Mouse (Mus musculus) forebrain, embryonic 13.5 days (tissue): ENCODE results near the gene Med13. TPM values are rescaled to one million over a fixed set of nuclear protein-coding genes. Genes with fewer than 3 reads are reported as not detected.

Experiments used
- ATAC-seq: fragments of 200-750 bp; cut with Nextera tagmentation; 2 replicates; pipeline ENCODE4 v1.8.0; 2017
- H3K27ac ChIP-seq: fragments of 300-500 bp; sonication (generic); 2 replicates; pipeline ENCODE4 v1.5.1; 2015; ENCODE audit warnings: inconsistent platforms, mild to moderate bottlenecking, moderate library complexity
- H3K27me3 ChIP-seq: fragments of 300-500 bp; sonication (generic); 2 replicates; pipeline ENCODE4 v1.6.1; 2015; ENCODE audit warnings: mild to moderate bottlenecking, inconsistent platforms
- H3K36me3 ChIP-seq: fragments of 300-500 bp; sonication (generic); 2 replicates; pipeline ENCODE4 v1.6.1; 2015; ENCODE audit warnings: mild to moderate bottlenecking, inconsistent platforms; ENCODE audit not compliant: poor library complexity, severe bottlenecking
- H3K4me1 ChIP-seq: fragments of 300-500 bp; sonication (generic); 2 replicates; pipeline ENCODE4 v1.6.1; 2015; ENCODE audit warnings: inconsistent platforms
- H3K4me2 ChIP-seq: fragments of 300-500 bp; sonication (generic); 2 replicates; pipeline ENCODE4 v1.6.1; 2015; ENCODE audit warnings: inconsistent platforms, mild to moderate bottlenecking, moderate library complexity
- H3K4me3 ChIP-seq: fragments of 300-500 bp; sonication (generic); 2 replicates; pipeline ENCODE4 v1.5.1; 2015; ENCODE audit warnings: mild to moderate bottlenecking, inconsistent platforms
- H3K9ac ChIP-seq: fragments of 300-500 bp; sonication (generic); 2 replicates; pipeline ENCODE4 v1.6.1; 2015; ENCODE audit warnings: mild to moderate bottlenecking, inconsistent platforms
- H3K9me3 ChIP-seq: fragments of 300-500 bp; sonication (generic); replicated peaks from 2 replicates; pipeline ENCODE4 v1.6.1; 2016; ENCODE audit warnings: inconsistent platforms
- WGBS: fragments of 180-500 bp; shearing (Covaris S2); methylation state at CpG from one replicate; pipeline ENCODE4 v1.1.7; 2015; 5-methylcytosine and 5-hydroxymethylcytosine counted together
- polyA plus RNA-seq: library from polyadenylated mRNA; unstranded; fragments of >200 nt; fragmentation: Nextera tagmentation; extraction: Ambion mirVana; gene quantifications from 2 replicates; pipeline ENCODE4 v1.2.1, GENCODE M21; 2015

The Med13 gene
- polyA plus RNA-seq = 12.4 and 13.4 TPM in 2 replicates

- ATAC-seq = peak; percentile 32; the same call in 1 of the 2 replicates
- Histone ChIP-seq H3K9ac (peak within 1 kb of the TSS; percentile 96), H3K9me3 (no peaks in the 10 kb centered on the region), H3K4me1 (peaks cover 39% of the 10 kb centered on the region), H3K36me3 (peaks cover 19% of the 10 kb centered on the region; the same call in 1 of the 2 replicates), H3K27me3 (no peaks in the 10 kb centered on the region), H3K4me2 (peak within 1 kb of the TSS; percentile 84), H3K27ac (peak within 1 kb of the TSS; percentile 98), H3K4me3 (peak within 1 kb of the TSS; percentile 97)
- under 1% methylated on average over 66 of the region's 81 CpGs for WGBS
Observed at GRCm38 (mm10) chr11:86356854-86357788, at the start of gene Med13. Med13 (minus strand) TSS chr11:86357602.

DNA sequence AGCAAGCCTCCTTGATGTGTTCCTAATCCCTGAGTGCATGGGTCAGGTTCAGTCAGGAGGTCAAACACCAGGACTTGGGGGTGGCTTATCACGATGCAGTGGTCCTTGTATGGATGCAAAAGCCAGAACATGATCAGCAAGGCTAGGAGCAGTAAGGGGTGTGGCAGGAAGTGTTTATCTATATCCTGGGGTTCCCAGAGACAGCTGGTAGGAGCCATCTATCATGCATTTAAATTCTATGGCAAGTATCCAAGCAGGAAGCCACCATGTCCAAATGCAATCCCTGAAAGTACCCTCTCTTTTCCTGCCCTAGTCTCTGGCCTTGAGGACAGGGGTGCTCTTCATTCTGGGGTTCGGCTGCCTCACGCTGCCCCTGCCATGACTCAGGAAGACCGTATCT lies 47.2 kb upstream of the Med13 start:
- H3K9ac ChIP-seq = no peak overlapping the region
- no peak for ATAC-seq
- H3K36me3 ChIP-seq = no peaks in the 10 kb centered on the region
- no peaks in the 10 kb centered on the region for H3K9me3 ChIP-seq
- H3K4me2 ChIP-seq = no peak overlapping the region
- H3K27me3 ChIP-seq = peaks cover 6% of the 10 kb centered on the region; the same call in 1 of the 2 replicates
- H3K4me1 ChIP-seq = peaks cover 6% of the 10 kb centered on the region
- H3K4me3 ChIP-seq = no peak overlapping the region
- no peak overlapping the region for H3K27ac ChIP-seq
- WGBS = 90% methylated on average over 4 of the region's 4 CpGs

DNA sequence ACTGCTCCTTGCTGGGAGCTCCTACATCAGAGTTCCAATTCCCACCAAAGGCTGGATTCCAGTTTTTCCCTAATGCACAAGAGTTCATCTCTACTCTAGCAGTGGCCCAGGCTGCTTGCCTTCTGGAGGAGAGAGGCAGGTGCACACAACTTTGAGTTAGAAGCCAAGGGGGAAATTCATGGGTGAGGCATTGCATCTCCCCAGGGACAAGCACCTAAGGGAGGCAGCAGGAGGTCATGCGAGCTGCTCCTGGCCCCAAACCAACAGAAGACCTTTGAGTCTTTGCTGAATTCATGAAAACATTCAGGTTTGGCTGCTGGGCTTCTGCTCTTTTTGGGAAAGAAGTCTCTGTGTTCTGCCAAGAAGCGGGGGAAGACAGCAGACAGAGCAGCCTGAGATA lies 46.4 kb upstream of the Med13 start:
- WGBS = 82% methylated on average over 2 of the region's 2 CpGs
- Histone ChIP-seq H3K36me3 (no peaks in the 10 kb centered on the region), H3K27ac (no peak overlapping the region), H3K4me1 (no peaks in the 10 kb centered on the region), H3K4me2 (no peak overlapping the region), H3K27me3 (peaks cover 9% of the 10 kb centered on the region; the same call in 1 of the 2 replicates), H3K9me3 (no peaks in the 10 kb centered on the region), H3K4me3 (no peak overlapping the region), H3K9ac (no peak overlapping the region)
- ATAC-seq = no peak

DNA sequence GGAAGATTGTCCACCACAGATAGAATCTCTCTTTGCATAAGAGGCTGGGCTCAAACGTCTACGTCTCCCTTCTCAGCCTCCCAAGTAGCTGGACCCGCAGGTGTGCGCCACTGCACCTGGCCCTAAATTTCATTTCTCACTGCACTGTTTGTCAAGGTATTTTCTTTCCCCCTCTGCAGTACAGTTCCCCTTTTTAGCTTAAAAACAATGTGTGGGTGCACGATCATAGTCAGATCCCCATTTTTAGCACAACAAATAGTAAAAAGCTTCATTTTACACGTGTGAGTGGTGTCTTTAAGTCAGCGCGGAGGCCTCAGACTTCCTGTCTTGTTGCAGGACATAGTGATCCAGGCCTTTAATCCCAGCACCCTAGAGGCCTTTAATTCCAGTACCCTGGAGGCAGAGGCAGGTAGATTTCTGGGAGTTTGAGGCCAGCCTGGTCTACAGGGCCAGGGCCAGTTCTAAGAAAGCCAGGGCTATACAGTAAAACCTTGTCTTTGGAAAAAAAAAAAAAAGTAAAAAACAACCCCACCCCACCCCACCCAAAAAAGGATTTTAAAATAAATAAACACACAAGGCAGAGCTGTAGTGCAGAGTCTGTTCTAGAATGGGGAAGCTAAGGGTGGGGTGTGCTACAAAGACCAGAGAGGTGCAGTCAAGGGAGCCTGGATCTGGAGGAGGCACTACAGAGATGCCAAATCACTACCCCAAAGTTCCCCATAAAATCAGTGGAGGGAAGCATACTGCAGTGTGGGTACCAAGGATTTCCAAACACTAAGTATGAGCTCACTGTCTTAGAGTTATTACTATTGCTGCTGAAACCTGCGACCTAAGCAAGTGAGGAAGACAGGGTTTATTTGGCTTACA lies 42.1 kb upstream of the Med13 start:
- H3K4me3 ChIP-seq = no peak overlapping the region
- no peak overlapping the region for H3K9ac ChIP-seq
- H3K4me1 ChIP-seq = peaks cover 8% of the 10 kb centered on the region; the same call in 1 of the 2 replicates
- WGBS = 94% methylated on average over 9 of the region's 9 CpGs
- H3K9me3 ChIP-seq = no peaks in the 10 kb centered on the region
- no peak for ATAC-seq
- no peak overlapping the region for H3K27ac ChIP-seq
- no peak overlapping the region for H3K4me2 ChIP-seq
- H3K36me3 ChIP-seq = no peaks in the 10 kb centered on the region
- peaks cover 6% of the 10 kb centered on the region; the same call in 1 of the 2 replicates for H3K27me3 ChIP-seq

GRCm38 (mm10) chr11:86396950-86397594 lies 39.7 kb upstream of the Med13 start:
- no peak for ATAC-seq
- Histone ChIP-seq H3K36me3 (no peaks in the 10 kb centered on the region), H3K4me2 (no peak overlapping the region), H3K27me3 (0 out of 2 replicates have a peak, but pooled peaks cover 3% of the 10 kb centered on the region), H3K9ac (no peak overlapping the region), H3K4me3 (no peak overlapping the region), H3K27ac (no peak overlapping the region), H3K9me3 (no peaks in the 10 kb centered on the region), H3K4me1 (peaks cover 8% of the 10 kb centered on the region; the same call in 1 of the 2 replicates)
- WGBS = 87% methylated on average over 5 of the region's 5 CpGs

DNA sequence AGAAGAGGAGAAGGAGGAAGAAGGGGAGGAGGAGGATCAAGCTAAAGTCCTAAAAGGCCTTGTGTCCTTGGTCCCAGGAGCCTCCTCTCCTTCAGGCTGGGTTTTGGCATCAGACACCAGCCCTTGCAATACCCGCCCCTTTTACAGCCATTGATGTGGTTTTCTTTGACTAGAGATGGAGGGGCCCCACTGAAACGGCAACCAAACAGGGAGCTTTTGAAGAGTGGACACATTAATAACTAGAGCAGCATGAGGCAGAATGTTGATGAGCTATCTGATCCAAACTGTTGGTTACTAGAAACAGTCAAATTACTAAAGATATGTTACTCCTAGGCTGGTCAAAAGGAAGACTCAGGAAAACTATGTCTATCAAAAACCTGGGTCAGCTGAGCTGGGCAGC lies 39.1 kb upstream of the Med13 start:
- WGBS = 41% methylated on average over 2 of the region's 2 CpGs
- no peak for ATAC-seq
- 0 out of 2 replicates have a peak, but pooled peaks cover 3% of the 10 kb centered on the region for H3K27me3 ChIP-seq
- no peak overlapping the region for H3K4me3 ChIP-seq
- H3K9me3 ChIP-seq = no peaks in the 10 kb centered on the region
- H3K4me2 ChIP-seq = no peak overlapping the region
- H3K27ac ChIP-seq = no peak overlapping the region
- no peaks in the 10 kb centered on the region for H3K36me3 ChIP-seq
- H3K9ac ChIP-seq = no peak overlapping the region
- peaks cover 8% of the 10 kb centered on the region; the same call in 1 of the 2 replicates for H3K4me1 ChIP-seq

DNA sequence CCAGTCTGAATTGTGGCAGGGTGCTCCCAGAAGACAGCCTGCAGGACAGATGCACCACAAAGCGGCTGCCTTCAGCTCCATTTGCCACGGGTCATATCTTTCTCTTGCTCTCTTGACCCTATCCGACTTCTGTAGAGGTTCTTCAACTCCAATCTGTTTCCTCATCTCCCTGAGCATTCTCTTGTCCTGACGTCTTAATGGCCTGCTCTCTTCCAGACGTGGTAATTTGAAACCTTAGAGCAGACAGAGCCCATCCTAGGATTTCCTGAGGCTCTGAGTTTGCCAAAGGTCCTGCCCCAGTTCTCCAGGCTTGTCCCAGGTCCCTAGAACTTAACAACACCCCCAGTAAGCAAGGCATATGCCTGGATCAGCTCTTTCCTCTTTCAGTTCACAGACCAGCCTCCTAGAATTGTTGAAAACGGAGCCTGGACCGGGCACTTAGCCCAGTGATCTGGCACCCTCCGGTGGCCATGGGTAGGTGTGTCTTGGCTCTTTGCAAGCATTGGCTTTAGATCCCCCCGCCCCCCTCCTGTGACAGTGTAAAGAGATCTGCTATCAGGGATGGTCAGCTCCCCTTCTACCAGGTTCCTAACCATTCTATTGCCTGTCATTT lies 38.2 kb upstream of the Med13 start:
- H3K9ac ChIP-seq = no peak overlapping the region
- H3K4me1 ChIP-seq = peaks cover 8% of the 10 kb centered on the region; the same call in 1 of the 2 replicates
- WGBS = 15% methylated on average over 9 of the region's 9 CpGs
- no peaks in the 10 kb centered on the region for H3K9me3 ChIP-seq
- no peak for ATAC-seq
- H3K36me3 ChIP-seq = no peaks in the 10 kb centered on the region
- 0 out of 2 replicates have a peak, but pooled peaks cover 3% of the 10 kb centered on the region for H3K27me3 ChIP-seq
- no peak overlapping the region for H3K4me2 ChIP-seq
- H3K27ac ChIP-seq = no peak overlapping the region
- no peak overlapping the region for H3K4me3 ChIP-seq

- H3K4me3 ChIP-seq = no peak overlapping the region
Observed at GRCm38 (mm10) chr11:86395100-86395499, 37.7 kb upstream of the Med13 start.

DNA sequence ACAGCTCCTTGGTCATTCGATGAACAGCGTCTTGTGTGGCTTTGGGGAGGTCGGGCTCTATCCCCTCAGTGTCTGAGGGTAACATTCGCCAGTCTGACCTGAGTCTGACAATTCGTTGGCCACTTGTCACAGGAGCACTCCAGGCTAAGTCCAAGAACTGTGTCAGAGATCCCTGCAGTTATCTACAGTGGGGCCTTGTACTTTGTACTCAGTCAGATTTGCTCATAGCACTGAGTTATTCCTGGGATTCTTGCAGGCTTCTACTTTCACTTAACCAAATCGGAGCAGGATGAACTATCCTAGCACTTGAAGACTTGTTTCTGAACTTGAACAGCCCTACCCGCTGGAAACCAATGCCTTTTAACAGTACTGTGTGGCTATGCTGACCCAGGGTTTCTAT lies 34.3 kb upstream of the Med13 start:
- 87% methylated on average over 7 of the region's 7 CpGs for WGBS
- no peak overlapping the region for H3K9ac ChIP-seq
- peaks cover 15% of the 10 kb centered on the region; the same call in 1 of the 2 replicates for H3K4me1 ChIP-seq
- H3K27me3 ChIP-seq = no peaks in the 10 kb centered on the region
- H3K36me3 ChIP-seq = no peaks in the 10 kb centered on the region
- no peak overlapping the region for H3K4me2 ChIP-seq
- H3K9me3 ChIP-seq = no peaks in the 10 kb centered on the region
- ATAC-seq = no peak
- H3K27ac ChIP-seq = no peak overlapping the region
- H3K4me3 ChIP-seq = no peak overlapping the region

More at GRCm38 (mm10) chr11:86395100-86395499, 37.7 kb upstream of the Med13 start:
- WGBS = 91% methylated on average over 4 of the region's 4 CpGs
- no peaks in the 10 kb centered on the region for H3K36me3 ChIP-seq
- no peaks in the 10 kb centered on the region for H3K9me3 ChIP-seq
- no peak overlapping the region for H3K4me2 ChIP-seq
- H3K27me3 ChIP-seq = 0 out of 2 replicates have a peak, but pooled peaks cover 3% of the 10 kb centered on the region
- ATAC-seq = no peak
- peaks cover 8% of the 10 kb centered on the region; the same call in 1 of the 2 replicates for H3K4me1 ChIP-seq
- no peak overlapping the region for H3K27ac ChIP-seq
- no peak overlapping the region for H3K9ac ChIP-seq

GRCm38 (mm10) chr11:86390308-86390707 lies 32.9 kb upstream of the Med13 start:
- no peak for ATAC-seq
- H3K27me3 ChIP-seq = no peaks in the 10 kb centered on the region
- no peak overlapping the region for H3K9ac ChIP-seq
- no peak overlapping the region for H3K27ac ChIP-seq
- no peaks in the 10 kb centered on the region for H3K9me3 ChIP-seq
- H3K4me3 ChIP-seq = no peak overlapping the region
- H3K36me3 ChIP-seq = no peaks in the 10 kb centered on the region
- WGBS = 46% methylated on average over 1 of the region's 1 CpGs
- H3K4me1 ChIP-seq = peaks cover 11% of the 10 kb centered on the region; the same call in 1 of the 2 replicates
- H3K4me2 ChIP-seq = no peak overlapping the region

DNA sequence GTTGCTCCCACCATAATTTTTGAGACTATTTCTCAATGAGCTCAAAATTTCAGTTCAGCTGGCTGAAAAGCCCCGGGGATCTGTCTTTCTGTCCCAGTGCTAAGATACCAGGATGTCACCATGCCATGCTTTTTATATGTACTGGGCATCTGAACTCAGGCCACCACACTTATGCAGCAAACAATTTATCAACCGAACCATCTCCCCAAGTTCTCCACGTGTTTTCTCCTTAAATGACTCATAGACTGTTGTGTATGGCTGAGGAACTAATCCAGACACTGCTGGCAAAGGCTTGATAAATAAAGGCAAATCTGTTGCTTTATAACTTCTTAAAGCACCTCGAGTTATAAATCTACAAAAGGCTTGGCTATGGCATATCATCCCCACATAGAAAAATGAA lies 32.1 kb upstream of the Med13 start:
- H3K9me3 ChIP-seq = no peaks in the 10 kb centered on the region
- H3K4me3 ChIP-seq = no peak overlapping the region
- no peak overlapping the region for H3K4me2 ChIP-seq
- ATAC-seq = no peak
- H3K36me3 ChIP-seq = no peaks in the 10 kb centered on the region
- H3K4me1 ChIP-seq = peaks cover 11% of the 10 kb centered on the region; the same call in 1 of the 2 replicates
- H3K27ac ChIP-seq = no peak overlapping the region
- 84% methylated on average over 4 of the region's 4 CpGs for WGBS
- no peak overlapping the region for H3K9ac ChIP-seq
- H3K27me3 ChIP-seq = no peaks in the 10 kb centered on the region
